Mouse (Mus musculus) ES-CJ7 (cell line): Measurements from ENCODE around the gene Cyp20a1.

ENCODE experiments used
- DNase-seq: peaks from one replicate; pipeline ENCODE4 v3.0.0; 2011; ENCODE audit warnings: low read depth, low spot score

Gene Cyp20a1

GRCm38 (mm10) chr1:60342808-60343629, at the start of gene Cyp20a1:
TSS of gene Cyp20a1 (plus strand) at chr1:60343323.
- DNase-seq: peak; percentile 93

GRCm38 (mm10) chr1:60293921-60294320, 49.2 kb upstream of the Cyp20a1 start:
- no peak for DNase-seq

GRCm38 (mm10) chr1:60343630-60344455, 720 bp downstream of the Cyp20a1 start:
- DNase-seq: no peak

GRCm38 (mm10) chr1:60344670-60345069, 1.5 kb downstream of the Cyp20a1 start:
- no peak for DNase-seq

GRCm38 (mm10) chr1:60345712-60346111, 2.6 kb downstream of the Cyp20a1 start:
- no peak for DNase-seq

- no peak for DNase-seq
Measured at GRCm38 (mm10) chr1:60352786-60353185, 9.7 kb downstream of the Cyp20a1 start.

GRCm38 (mm10) chr1:60361626-60362025, 18.5 kb downstream of the Cyp20a1 start:
- no peak for DNase-seq

GRCm38 (mm10) chr1:60376556-60376955, 33.4 kb downstream of the Cyp20a1 start:
- no peak for DNase-seq

GRCm38 (mm10) chr1:60381910-60382309, 38.8 kb downstream of the Cyp20a1 start:
- DNase-seq: no peak

- DNase-seq: peak; percentile 78
Measured at GRCm38 (mm10) chr1:60404848-60405247, 61.7 kb downstream of the Cyp20a1 start.

GRCm38 (mm10) chr1:60408501-60409167, 65.5 kb downstream of the Cyp20a1 start:
- no peak for DNase-seq

GRCm38 (mm10) chr1:60409168-60409828, 66.2 kb downstream of the Cyp20a1 start, which contains the start of gene Abi2:
TSS of gene Abi2 (plus strand) at chr1:60409619.
- DNase-seq: peak; percentile 94

GRCm38 (mm10) chr1:60409928-60410817, 67.0 kb downstream of the Cyp20a1 start:
- DNase-seq: peak; percentile 27

- DNase-seq: no peak
Measured at GRCm38 (mm10) chr1:60416724-60417123, 73.6 kb downstream of the Cyp20a1 start.

- DNase-seq: peak; percentile 39
Measured at GRCm38 (mm10) chr1:60423882-60424281, 80.8 kb downstream of the Cyp20a1 start.

GRCm38 (mm10) chr1:60428341-60428740, 85.2 kb downstream of the Cyp20a1 start:
- no peak for DNase-seq

GRCm38 (mm10) chr1:60428932-60429331, 85.8 kb downstream of the Cyp20a1 start:
- peak; percentile 73 for DNase-seq

GRCm38 (mm10) chr1:60431531-60431930, 88.4 kb downstream of the Cyp20a1 start:
- DNase-seq: peak; percentile 70

GRCm38 (mm10) chr1:60432497-60432896, 89.4 kb downstream of the Cyp20a1 start:
- peak; percentile 96 for DNase-seq
